Mouse (Mus musculus) ES-Bruce4 (cell line): Measurements from ENCODE around the gene Tmem123. TPM values are rescaled to one million over a fixed set of nuclear protein-coding genes. Genes with fewer than 3 reads are reported as not detected.

Source experiments
- H3K27ac ChIP-seq: 2 replicates; pipeline ENCODE4 v1.5.1; 2012; ENCODE audit warnings: low read length, inconsistent platforms; ENCODE audit not compliant: insufficient read depth
- H3K27me3 ChIP-seq: 2 replicates; pipeline ENCODE4 v1.6.1; 2012; ENCODE audit warnings: mild to moderate bottlenecking, low read length, inconsistent platforms; ENCODE audit not compliant: control insufficient read depth, poor library complexity, insufficient read depth, severe bottlenecking
- H3K36me3 ChIP-seq: 2 replicates; pipeline ENCODE4 v1.6.1; 2012; ENCODE audit warnings: inconsistent platforms, mild to moderate bottlenecking, low read length, moderate library complexity; ENCODE audit not compliant: control insufficient read depth, poor library complexity, insufficient read depth, severe bottlenecking
- H3K4me1 ChIP-seq: one replicate; pipeline ENCODE4 v1.8.1; 2011; ENCODE audit warnings: low read length; ENCODE audit not compliant: control insufficient read depth, insufficient read depth
- H3K4me3 ChIP-seq: 2 replicates; pipeline ENCODE4 v1.5.1; 2011; ENCODE audit warnings: low read depth, mild to moderate bottlenecking, low read length
- H3K9ac ChIP-seq: 2 replicates; pipeline ENCODE4 v1.6.1; 2012; ENCODE audit warnings: low read depth, mild to moderate bottlenecking, inconsistent platforms; ENCODE audit not compliant: poor library complexity, severe bottlenecking
- H3K9me3 ChIP-seq: replicated peaks from 2 replicates; pipeline ENCODE4 v1.6.1; 2012; ENCODE audit warnings: mild to moderate bottlenecking, low read length, inconsistent platforms; ENCODE audit not compliant: control insufficient read depth, poor library complexity, insufficient read depth, severe bottlenecking
- CTCF ChIP-seq: IDR thresholded peaks from one replicate; pipeline ENCODE4 v1.8.1; 2011; ENCODE audit warnings: low read depth, low read length
- EP300 ChIP-seq: IDR thresholded peaks from 2 replicates; pipeline ENCODE4 v1.6.1; 2011; ENCODE audit warnings: low read depth, low read length; ENCODE audit not compliant: insufficient read depth
- POLR2A ChIP-seq: IDR thresholded peaks from one replicate; pipeline ENCODE4 v1.8.1; 2011; ENCODE audit warnings: low read length; ENCODE audit not compliant: insufficient read depth
- polyA plus RNA-seq: library from polyadenylated mRNA; stranded (reverse); fragments of >200 nt; gene quantifications from 2 replicates; pipeline ENCODE4 v1.2.4, GENCODE M21; 2011; ENCODE audit warnings: low read depth; ENCODE audit not compliant: missing spikeins, insufficient read depth, insufficient read length

Tmem123 gene
- polyA plus RNA-seq, 1 experiment = 62.0 TPM

DNA sequence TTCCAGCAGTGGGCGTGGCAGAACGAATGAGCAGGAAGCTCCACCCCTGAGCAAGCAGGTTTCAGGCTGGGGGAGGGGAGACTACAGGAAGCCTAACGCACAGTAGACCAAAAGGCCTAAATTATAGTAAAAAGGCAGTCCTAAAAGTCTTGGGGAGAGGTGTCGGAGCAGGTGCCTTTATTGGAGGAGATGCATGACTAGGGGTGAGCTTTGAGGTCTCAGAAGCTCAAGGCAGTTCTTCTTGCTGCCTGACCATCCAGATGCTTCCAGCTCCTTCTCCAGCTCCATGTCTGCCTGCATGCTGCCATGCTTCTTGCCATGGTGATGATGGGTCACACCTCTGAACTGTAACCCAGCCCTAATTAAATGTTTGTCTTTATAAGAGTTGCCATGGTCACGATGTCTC lies 41.3 kb downstream of the Tmem123 start:
- Histone ChIP-seq H3K9ac (no peak overlapping the region), H3K27me3 (no peaks in the 10 kb centered on the region), H3K27ac (peak overlapping the region; percentile 10; the same call in 1 of the 2 replicates), H3K4me3 (peak overlapping the region; percentile 12), H3K4me1 (no peaks in the 10 kb centered on the region), H3K9me3 (peaks cover 16% of the 10 kb centered on the region), H3K36me3 (no peaks in the 10 kb centered on the region)
- TF ChIP-seq CTCF (no peak), POLR2A (no peak), EP300 (no peak)

- H3K36me3 ChIP-seq = peaks cover 43% of the 10 kb centered on the region
- TF ChIP-seq CTCF = no peak
- peaks cover 2% of the 10 kb centered on the region for H3K4me1 ChIP-seq
- H3K9me3 ChIP-seq = no peaks in the 10 kb centered on the region
- H3K4me3 ChIP-seq = no peak overlapping the region
- H3K9ac ChIP-seq = no peak overlapping the region
- H3K27me3 ChIP-seq = no peaks in the 10 kb centered on the region
- no peak overlapping the region for H3K27ac ChIP-seq
These were observed 58.9 kb downstream of the Tmem123 start for GRCm38 (mm10) chr9:7822758-7823157.

GRCm38 (mm10) chr9:7824916-7825315 lies 61.1 kb downstream of the Tmem123 start:
- H3K9me3 ChIP-seq = no peaks in the 10 kb centered on the region
- H3K27ac ChIP-seq = no peak overlapping the region
- peaks cover 2% of the 10 kb centered on the region for H3K4me1 ChIP-seq
- peaks cover 33% of the 10 kb centered on the region for H3K36me3 ChIP-seq
- no peak overlapping the region for H3K4me3 ChIP-seq
- TF ChIP-seq EP300 (no peak), CTCF (no peak), POLR2A (no peak)
- H3K27me3 ChIP-seq = no peaks in the 10 kb centered on the region
- no peak overlapping the region for H3K9ac ChIP-seq

- TF ChIP-seq EP300 = no peak
- TF ChIP-seq CTCF = no peak
- TF ChIP-seq POLR2A = no peak
- peaks cover 22% of the 10 kb centered on the region for H3K36me3 ChIP-seq
- peaks cover 3% of the 10 kb centered on the region for H3K4me1 ChIP-seq
- H3K4me3 ChIP-seq = no peak overlapping the region
- no peaks in the 10 kb centered on the region for H3K9me3 ChIP-seq
- H3K9ac ChIP-seq = no peak overlapping the region
- H3K27me3 ChIP-seq = no peaks in the 10 kb centered on the region
- no peak overlapping the region for H3K27ac ChIP-seq
These were observed 64.9 kb downstream of the Tmem123 start for GRCm38 (mm10) chr9:7828706-7829105.

DNA sequence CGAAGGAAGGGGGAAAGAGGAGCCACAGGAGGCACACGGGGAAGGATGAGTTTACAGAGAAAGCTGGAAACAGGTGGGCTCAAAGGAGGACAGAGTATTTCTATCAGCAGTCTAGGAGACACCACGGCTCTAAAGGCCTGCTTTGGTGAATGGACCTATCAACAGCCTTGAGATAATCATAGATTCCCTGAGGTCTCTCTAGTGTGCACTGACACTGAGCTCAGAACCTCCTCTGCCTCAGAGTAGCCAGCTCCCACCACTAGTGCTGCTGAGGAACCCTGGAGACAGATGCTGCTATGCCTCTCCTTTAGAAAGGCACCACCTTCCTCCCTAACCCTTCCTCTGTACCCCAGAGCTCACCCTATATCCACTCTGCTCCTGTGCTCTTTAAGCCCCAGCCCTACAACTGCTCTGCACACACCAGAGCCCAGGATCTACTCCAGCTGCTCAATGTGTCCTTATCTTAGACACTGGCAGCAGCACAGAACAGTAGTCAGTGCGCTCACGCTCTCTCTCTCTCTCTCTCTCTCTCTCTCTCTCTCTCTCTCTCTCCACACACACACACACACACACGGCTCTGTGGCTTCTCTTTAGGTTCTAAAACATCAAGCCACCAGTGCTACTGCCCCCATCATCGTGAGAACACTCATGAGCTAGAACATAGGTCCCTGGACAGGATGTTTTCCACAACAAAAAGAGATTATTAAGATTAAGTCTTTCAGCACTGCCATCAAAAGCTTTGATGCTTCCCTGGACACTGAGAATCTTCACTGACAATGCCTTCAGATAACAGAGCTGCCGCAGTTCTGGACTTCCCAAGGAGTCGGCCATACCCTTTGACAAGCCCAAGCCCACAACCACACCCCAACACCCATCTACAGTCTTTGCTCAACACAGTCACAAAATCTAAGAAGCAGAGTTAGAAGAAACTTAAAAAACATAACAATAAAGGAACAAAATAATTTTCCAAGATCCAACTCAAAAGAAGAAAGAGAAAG lies 66.0 kb downstream of the Tmem123 start:
- peaks cover 30% of the 10 kb centered on the region for H3K36me3 ChIP-seq
- H3K4me1 ChIP-seq = peaks cover 3% of the 10 kb centered on the region
- TF ChIP-seq POLR2A = no peak
- no peak for TF ChIP-seq EP300
- TF ChIP-seq CTCF = no peak

DNA sequence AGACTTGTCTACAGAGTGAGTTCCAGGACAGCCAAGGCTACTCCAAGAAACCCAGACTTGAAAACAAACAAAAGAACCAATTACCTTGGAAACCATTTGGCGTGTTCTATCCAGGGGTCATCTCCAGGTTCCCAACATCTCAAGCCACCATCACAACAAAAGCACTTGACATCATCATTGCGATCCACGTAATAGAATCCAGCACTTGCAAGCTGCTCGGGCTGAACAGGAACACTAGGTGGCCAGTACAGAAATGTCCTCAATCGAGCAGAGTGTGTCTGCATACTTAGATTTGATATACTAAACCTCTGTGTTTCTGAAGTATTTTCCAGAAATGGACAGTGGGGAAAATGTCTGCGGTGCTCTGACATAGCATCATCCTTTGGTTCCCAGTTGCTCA lies 69.6 kb downstream of the Tmem123 start:
- peaks cover 1% of the 10 kb centered on the region for H3K4me1 ChIP-seq
- no peak overlapping the region for H3K27ac ChIP-seq
- no peak for TF ChIP-seq POLR2A
- TF ChIP-seq EP300 = no peak
- no peak for TF ChIP-seq CTCF
- no peak overlapping the region for H3K9ac ChIP-seq
- peaks cover 18% of the 10 kb centered on the region for H3K36me3 ChIP-seq
- no peaks in the 10 kb centered on the region for H3K27me3 ChIP-seq
- no peak overlapping the region for H3K4me3 ChIP-seq
- no peaks in the 10 kb centered on the region for H3K9me3 ChIP-seq

More for the DNA sequence above, 66.0 kb downstream of the Tmem123 start:
- no peak overlapping the region for H3K27ac ChIP-seq
- no peaks in the 10 kb centered on the region for H3K27me3 ChIP-seq
- no peaks in the 10 kb centered on the region for H3K9me3 ChIP-seq
- H3K4me3 ChIP-seq = no peak overlapping the region
- no peak overlapping the region for H3K9ac ChIP-seq
